7 mouse cellular contexts compared by ENCODE assay signal in the genomic region with DNA sequence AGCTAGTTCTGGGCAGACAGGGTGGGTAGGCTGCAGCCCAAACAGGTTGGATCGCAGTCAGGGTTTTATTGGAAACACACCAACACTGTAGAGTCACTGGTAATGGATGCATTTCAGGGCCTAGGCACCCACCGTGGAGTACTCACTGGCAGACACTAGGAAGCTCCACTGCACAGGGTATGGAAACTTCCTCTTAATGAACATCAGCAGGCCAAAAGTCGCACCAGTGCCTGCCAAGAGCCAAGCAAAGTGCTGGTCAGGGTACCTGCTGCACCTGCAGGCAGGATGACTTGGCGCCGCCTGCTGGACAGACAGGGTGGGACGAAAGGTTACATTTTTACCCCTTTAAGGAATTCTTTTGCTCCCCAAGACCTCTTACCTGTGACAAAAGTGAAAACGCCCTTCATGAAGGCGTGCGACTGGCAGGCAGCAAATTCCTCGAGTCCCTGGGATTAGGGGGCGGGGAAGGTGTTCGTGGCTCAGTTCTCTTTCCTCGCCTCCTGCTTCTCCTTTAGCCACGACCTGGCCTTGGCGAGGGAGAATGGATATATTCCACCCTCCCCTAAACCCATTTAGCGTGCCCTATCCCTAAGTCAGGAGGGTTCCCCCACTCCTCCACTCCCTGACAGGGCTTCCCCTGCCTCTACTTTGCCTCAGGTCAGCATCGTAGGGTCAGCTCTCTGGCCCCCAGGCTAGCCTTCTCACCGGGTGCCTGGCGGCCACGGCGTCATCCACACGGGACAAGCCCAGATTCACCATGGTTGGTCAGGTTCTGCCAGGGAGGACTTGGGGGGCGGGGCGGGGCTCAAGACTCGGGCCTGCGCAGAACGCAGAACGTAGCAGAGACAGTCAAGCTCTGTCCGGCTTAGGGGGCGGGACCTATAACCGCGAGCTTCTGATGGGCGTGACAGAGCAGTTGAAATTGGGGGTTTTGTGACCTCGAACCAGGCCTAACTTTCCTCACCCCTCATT. TPM values are rescaled to one million over a fixed set of nuclear protein-coding genes. Genes with fewer than 3 reads are reported as not detected.
DNase-seq lines count a peak whose midpoint lies in the region; ATAC-seq and TF ChIP-seq lines count a peak whose summit lies in the region.

Gene Tmem141, minus strand, starts transcription at position 777 of the 972 bp plus-strand sequence.

- H3K9me3 ChIP-seq in embryonic facial prominence, embryonic 14.5 days (ENCODE audit: control insufficient read depth, low read length): no peaks in the 10 kb centered on the region
- H3K9me3 ChIP-seq in limb, embryonic 14.5 days (ENCODE audit: control insufficient read depth, low read length): no peaks in the 10 kb centered on the region
- H3K9me3 ChIP-seq in midbrain, postnatal 0 days (ENCODE audit: low read length): no peaks in the 10 kb centered on the region

- peak within 1 kb of the TSS; percentile 88 for H3K4me2 ChIP-seq in embryonic facial prominence, embryonic 14.5 days (ENCODE audit: low read depth, low read length)
- H3K4me2 ChIP-seq in limb, embryonic 14.5 days (replicated peaks; ENCODE audit: low read depth, low read length, severe bottlenecking): peak within 1 kb of the TSS; percentile 69
- peak within 1 kb of the TSS; percentile 65 for H3K4me2 ChIP-seq in midbrain, postnatal 0 days (ENCODE audit: low read depth, low read length, poor library complexity, severe bottlenecking)

- peaks cover 14% of the 10 kb centered on the region for H3K27me3 ChIP-seq in embryonic facial prominence, embryonic 14.5 days (replicated peaks; ENCODE audit: control insufficient read depth, insufficient read depth, low read length)
- no peaks in the 10 kb centered on the region; the same call in 1 of the 2 replicates for H3K27me3 ChIP-seq in heart, adult 2 months (ENCODE audit: control insufficient read depth, insufficient read depth, low read length)
- peaks cover 12% of the 10 kb centered on the region for H3K27me3 ChIP-seq in limb, embryonic 14.5 days (ENCODE audit: control insufficient read depth, insufficient read depth, low read length)
- peaks cover 12% of the 10 kb centered on the region; the same call in 1 of the 2 replicates for H3K27me3 ChIP-seq in midbrain, postnatal 0 days (ENCODE audit: insufficient read depth, low read length)

- H3K4me1 ChIP-seq in embryonic facial prominence, embryonic 14.5 days (ENCODE audit: control insufficient read depth, insufficient read depth, low read length): peaks cover 5% of the 10 kb centered on the region
- H3K4me1 ChIP-seq in heart, adult 2 months (ENCODE audit: control insufficient read depth, insufficient read depth, low read length): peaks cover 2% of the 10 kb centered on the region
- peaks cover 3% of the 10 kb centered on the region; the same call in 1 of the 2 replicates for H3K4me1 ChIP-seq in limb, embryonic 14.5 days (ENCODE audit: control insufficient read depth, insufficient read depth, low read length)
- H3K4me1 ChIP-seq in midbrain, postnatal 0 days (ENCODE audit: insufficient read depth, low read length): peaks cover 5% of the 10 kb centered on the region; the same call in 1 of the 2 replicates

- ATAC-seq in embryonic facial prominence, embryonic 14.5 days (ENCODE audit: low read depth): peak; percentile 95
- ATAC-seq in limb, embryonic 14.5 days (ENCODE audit: low FRiP score, low read depth): peak; percentile 91
- peak; percentile 94 for ATAC-seq in midbrain, postnatal 0 days (ENCODE audit: low FRiP score)

- TF ChIP-seq POLR2A in heart, adult 2 months (IDR thresholded peaks at IDR 0.05; ENCODE audit: insufficient read depth, low read depth, low read length): peak; percentile 57
- TF ChIP-seq POLR2A in limb, embryonic 14.5 days (IDR thresholded peaks at IDR 0.05; ENCODE audit: borderline replicate concordance, extremely low read depth, insufficient read depth, insufficient read length): 0 out of 2 replicates have a peak, but pooled peaks have one; percentile 46

- H3K4me3 ChIP-seq in embryonic facial prominence, embryonic 14.5 days (ENCODE audit: low read depth, low read length): peak within 1 kb of the TSS; percentile 51
- H3K4me3 ChIP-seq in heart, adult 2 months: peak within 1 kb of the TSS; percentile 60
- H3K4me3 ChIP-seq in limb, embryonic 14.5 days (replicated peaks; ENCODE audit: low read length): peak within 1 kb of the TSS; percentile 49
- peak within 1 kb of the TSS; percentile 46 for H3K4me3 ChIP-seq in midbrain, postnatal 0 days (ENCODE audit: low read depth, low read length)

- peak within 1 kb of the TSS; percentile 62 for H3K27ac ChIP-seq in embryonic facial prominence, embryonic 14.5 days (replicated peaks; ENCODE audit: low read depth, low read length)
- H3K27ac ChIP-seq in heart, adult 2 months: peak within 1 kb of the TSS; percentile 83
- H3K27ac ChIP-seq in limb, embryonic 14.5 days (replicated peaks; ENCODE audit: low read depth, low read length): peak within 1 kb of the TSS; percentile 27; the same call in 1 of the 2 replicates
- peak within 1 kb of the TSS; percentile 27 for H3K27ac ChIP-seq in midbrain, postnatal 0 days (ENCODE audit: low read depth, low read length)

- DNase-seq in adrenal gland, postnatal 4 days (ENCODE audit: low spot score in 2 of 2): peak; percentile 68 to 85
- DNase-seq in embryonic facial prominence, embryonic 14.5 days (ENCODE audit: low spot score): peak; percentile 92
- peak; percentile 87 to 90 for DNase-seq in heart, adult 2 months
- peak; percentile 94 for DNase-seq in kidney, adult 9 months
- DNase-seq in limb, embryonic 14.5 days (ENCODE audit: low spot score): peak; percentile 86
- DNase-seq in midbrain, postnatal 0 days (ENCODE audit: low spot score): peak; percentile 90
- DNase-seq in spleen, postnatal 14 days (ENCODE audit: low spot score in 2 of 2): peak; percentile 29 to 54

- no peaks in the 10 kb centered on the region for H3K36me3 ChIP-seq in embryonic facial prominence, embryonic 14.5 days (ENCODE audit: control insufficient read depth, insufficient read depth, low read length)
- no peaks in the 10 kb centered on the region for H3K36me3 ChIP-seq in heart, adult 2 months (ENCODE audit: control insufficient read depth, insufficient read depth, low read length)
- H3K36me3 ChIP-seq in limb, embryonic 14.5 days (ENCODE audit: control insufficient read depth, insufficient read depth, low read length): no peaks in the 10 kb centered on the region
- H3K36me3 ChIP-seq in midbrain, postnatal 0 days (ENCODE audit: insufficient read depth, low read length): no peaks in the 10 kb centered on the region

- intact Hi-C loops in heart, adult 2 months (cut with DNase I): no loop called here

- peak; percentile 80 for TF ChIP-seq CTCF in heart, adult 2 months (IDR thresholded peaks at IDR 0.05)
- peak; percentile 73 for TF ChIP-seq CTCF in midbrain, postnatal 0 days (IDR thresholded peaks at IDR 0.05)

- H3K9ac ChIP-seq in embryonic facial prominence, embryonic 14.5 days (ENCODE audit: low read depth, low read length): peak within 1 kb of the TSS; percentile 66
- H3K9ac ChIP-seq in heart, adult 2 months (ENCODE audit: low read depth, low read length): peak within 1 kb of the TSS; percentile 64
- peak within 1 kb of the TSS; percentile 65 for H3K9ac ChIP-seq in limb, embryonic 14.5 days (ENCODE audit: low read depth, low read length, severe bottlenecking)
- peak within 1 kb of the TSS; percentile 56 for H3K9ac ChIP-seq in midbrain, postnatal 0 days (replicated peaks; ENCODE audit: low read length, poor library complexity, severe bottlenecking)

- TF ChIP-seq EP300 in heart, adult 2 months (IDR thresholded peaks at IDR 0.05; ENCODE audit: insufficient read depth, low read depth, low read length): 0 out of 2 replicates have a peak, but pooled peaks have one; percentile 8

- H3K79me2 ChIP-seq in heart, adult 2 months (replicated peaks; ENCODE audit: control insufficient read depth, insufficient read depth, low read length): no peaks in the 10 kb centered on the region

- WGBS in embryonic facial prominence, embryonic 14.5 days: 8% methylated on average over 33 of the region's 34 CpGs
- WGBS in heart, adult 2 months: 9% methylated on average over 34 of the region's 34 CpGs
- WGBS in limb, embryonic 14.5 days: 7% methylated on average over 34 of the region's 34 CpGs
- WGBS in midbrain, postnatal 0 days: 4% methylated on average over 34 of the region's 34 CpGs

RNA-seq across cellular contexts. Expression of gene Tmem141, which starts in this region (rescaled TPM):
- 10 to 100 TPM; 37.1 to 39.5 TPM for total RNA-seq in adrenal gland, postnatal 4 days (2021)
- polyA plus RNA-seq in embryonic facial prominence, embryonic 14.5 days (2014; fragmentation: Nextera tagmentation; extraction: Ambion mirVana): 22.9 and 33.0 TPM in 2 replicates
- total RNA-seq in heart, adult 2 months (2021): 10 to 100 TPM; 29.4 to 32.6 TPM
- 49.2 and 73.7 TPM in 2 replicates for polyA plus RNA-seq in heart, adult 2 months (2012; rRNA removed)
- polyA plus RNA-seq in limb, embryonic 14.5 days (2012; rRNA removed): 25.6 and 26.8 TPM in 2 replicates
- polyA plus RNA-seq in limb, embryonic 14.5 days (2014; fragmentation: Nextera tagmentation; extraction: Ambion mirVana): 30.3 and 31.9 TPM in 2 replicates
- 45.7 and 54.6 TPM in 2 replicates for total RNA-seq in midbrain, postnatal 0 days (2014; rRNA removed)
- polyA plus RNA-seq in midbrain, postnatal 0 days (2015; fragmentation: Nextera tagmentation; extraction: Ambion mirVana): 58.3 and 67.9 TPM in 2 replicates

Comparison
In these comparisons a context has a peak if more than half of its experiments do, and no peak if none do; other contexts are left out.
1. Peak in every context shown above with its lines: DNase-seq, ATAC-seq, H3K4me3 ChIP-seq and H3K27ac ChIP-seq.
2. DNase-seq: peak in every context shown above with its lines; median percentile 94 in kidney, adult 9 months; 92 in embryonic facial prominence, embryonic 14.5 days; 90 in midbrain, postnatal 0 days; 88 in heart, adult 2 months; 86 in limb, embryonic 14.5 days; 76 in adrenal gland, postnatal 4 days; 42 in spleen, postnatal 14 days.
3. H3K27ac ChIP-seq: peak in every context shown above with its lines; median percentile 83 in heart, adult 2 months; 62 in embryonic facial prominence, embryonic 14.5 days; 27 in limb, embryonic 14.5 days; 27 in midbrain, postnatal 0 days.